Mouse (Mus musculus): ENCODE measurements around the gene Fads6. TPM values are rescaled to one million over a fixed set of nuclear protein-coding genes. Genes with fewer than 3 reads are reported as not detected.

Fads6 gene
- polyA plus RNA-seq, 1 experiment from 2014 or later: 1.9 TPM

GRCm38 (mm10) chr11:115269330-115270066 lies 28.0 kb downstream of the Fads6 start:
- Histone ChIP-seq H3K4me1 (ENCODE audit: control insufficient read depth, insufficient read depth, low read length) (peaks cover 5% of the 10 kb centered on the region), H3K4me3 (ENCODE audit: low read depth, low read length) (no peak overlapping the region), H3K27me3 (ENCODE audit: control insufficient read depth, insufficient read depth, low read length) (peaks cover 36% of the 10 kb centered on the region), H3K9ac (replicated peaks; ENCODE audit: low read depth, low read length) (no peak overlapping the region), H3K27ac (ENCODE audit: low read depth, low read length) (no peak overlapping the region), H3K36me3 (ENCODE audit: control insufficient read depth, insufficient read depth, low read length) (peaks cover 10% of the 10 kb centered on the region), H3K9me3 (ENCODE audit: control insufficient read depth, low read length) (no peaks in the 10 kb centered on the region), H3K4me2 (ENCODE audit: low read depth, low read length) (no peak overlapping the region)
- WGBS: 92% methylated on average over 27 of the region's 27 CpGs
- no peak for ATAC-seq (ENCODE audit: low read depth)

GRCm38 (mm10) chr11:115267958-115268357 lies 29.5 kb downstream of the Fads6 start:
- no peak for ATAC-seq (ENCODE audit: low read depth)
- Histone ChIP-seq H3K4me2 (ENCODE audit: low read depth, low read length) (no peak overlapping the region), H3K27ac (ENCODE audit: low read depth, low read length) (no peak overlapping the region), H3K36me3 (ENCODE audit: control insufficient read depth, insufficient read depth, low read length) (peaks cover 10% of the 10 kb centered on the region), H3K9ac (replicated peaks; ENCODE audit: low read depth, low read length) (no peak overlapping the region), H3K27me3 (ENCODE audit: control insufficient read depth, insufficient read depth, low read length) (peaks cover 39% of the 10 kb centered on the region), H3K4me1 (ENCODE audit: control insufficient read depth, insufficient read depth, low read length) (peaks cover 5% of the 10 kb centered on the region), H3K9me3 (ENCODE audit: control insufficient read depth, low read length) (no peaks in the 10 kb centered on the region), H3K4me3 (ENCODE audit: low read depth, low read length) (no peak overlapping the region)
- WGBS: 77% methylated on average over 11 of the region's 11 CpGs

GRCm38 (mm10) chr11:115267061-115267883 lies 30.2 kb downstream of the Fads6 start, which contains the start of gene Grin2c:
TSS of gene Grin2c (minus strand) at chr11:115267243.
- Histone ChIP-seq H3K4me1 (ENCODE audit: control insufficient read depth, insufficient read depth, low read length) (peaks cover 5% of the 10 kb centered on the region), H3K4me3 (ENCODE audit: low read depth, low read length) (peak within 1 kb of the TSS; percentile 25), H3K27me3 (ENCODE audit: control insufficient read depth, insufficient read depth, low read length) (peaks cover 39% of the 10 kb centered on the region), H3K27ac (ENCODE audit: low read depth, low read length) (no peak within 1 kb of the TSS), H3K9ac (replicated peaks; ENCODE audit: low read depth, low read length) (no peak within 1 kb of the TSS; the same call in 1 of the 2 replicates), H3K4me2 (ENCODE audit: low read depth, low read length) (peak within 1 kb of the TSS; percentile 45), H3K9me3 (ENCODE audit: control insufficient read depth, low read length) (no peaks in the 10 kb centered on the region), H3K36me3 (ENCODE audit: control insufficient read depth, insufficient read depth, low read length) (peaks cover 10% of the 10 kb centered on the region)
- ATAC-seq (ENCODE audit: low read depth): no peak
- WGBS: 9% methylated on average over 34 of the region's 50 CpGs

- WGBS: 2% methylated on average over 22 of the region's 22 CpGs
- peak overlapping the region; percentile 45 for H3K4me2 ChIP-seq (ENCODE audit: low read depth, low read length)
- no peaks in the 10 kb centered on the region for H3K9me3 ChIP-seq (ENCODE audit: control insufficient read depth, low read length)
- no peak for ATAC-seq (ENCODE audit: low read depth)
- no peak overlapping the region for H3K27ac ChIP-seq (ENCODE audit: low read depth, low read length)
- peaks cover 10% of the 10 kb centered on the region for H3K36me3 ChIP-seq (ENCODE audit: control insufficient read depth, insufficient read depth, low read length)
- no peak overlapping the region for H3K9ac ChIP-seq (replicated peaks; ENCODE audit: low read depth, low read length)
- H3K4me3 ChIP-seq (ENCODE audit: low read depth, low read length): peak overlapping the region; percentile 25; the same call in 1 of the 2 replicates
- H3K4me1 ChIP-seq (ENCODE audit: control insufficient read depth, insufficient read depth, low read length): peaks cover 5% of the 10 kb centered on the region
- H3K27me3 ChIP-seq (ENCODE audit: control insufficient read depth, insufficient read depth, low read length): peaks cover 45% of the 10 kb centered on the region
Measured at GRCm38 (mm10) chr11:115266400-115266778, 31.1 kb downstream of the Fads6 start.

- peaks cover 45% of the 10 kb centered on the region for H3K27me3 ChIP-seq (ENCODE audit: control insufficient read depth, insufficient read depth, low read length)
- ATAC-seq (ENCODE audit: low read depth): no peak
- H3K4me1 ChIP-seq (ENCODE audit: control insufficient read depth, insufficient read depth, low read length): peaks cover 5% of the 10 kb centered on the region
- no peak overlapping the region for H3K4me2 ChIP-seq (ENCODE audit: low read depth, low read length)
- peaks cover 10% of the 10 kb centered on the region for H3K36me3 ChIP-seq (ENCODE audit: control insufficient read depth, insufficient read depth, low read length)
- no peak overlapping the region for H3K27ac ChIP-seq (ENCODE audit: low read depth, low read length)
- no peak overlapping the region for H3K4me3 ChIP-seq (ENCODE audit: low read depth, low read length)
- H3K9ac ChIP-seq (replicated peaks; ENCODE audit: low read depth, low read length): no peak overlapping the region
- WGBS: 5% methylated on average over 20 of the region's 20 CpGs
- no peaks in the 10 kb centered on the region for H3K9me3 ChIP-seq (ENCODE audit: control insufficient read depth, low read length)
Measured at GRCm38 (mm10) chr11:115265771-115266399, 31.6 kb downstream of the Fads6 start.

GRCm38 (mm10) chr11:115264862-115265668 lies 32.4 kb downstream of the Fads6 start:
- 4% methylated on average over 37 of the region's 39 CpGs for WGBS
- Histone ChIP-seq H3K4me3 (ENCODE audit: low read depth, low read length) (no peak overlapping the region), H3K27ac (ENCODE audit: low read depth, low read length) (no peak overlapping the region), H3K9me3 (ENCODE audit: control insufficient read depth, low read length) (no peaks in the 10 kb centered on the region), H3K36me3 (ENCODE audit: control insufficient read depth, insufficient read depth, low read length) (peaks cover 10% of the 10 kb centered on the region; the same call in 1 of the 2 replicates), H3K4me2 (ENCODE audit: low read depth, low read length) (peak overlapping the region; percentile 21), H3K4me1 (ENCODE audit: control insufficient read depth, insufficient read depth, low read length) (peaks cover 5% of the 10 kb centered on the region; the same call in 1 of the 2 replicates), H3K9ac (replicated peaks; ENCODE audit: low read depth, low read length) (no peak overlapping the region), H3K27me3 (ENCODE audit: control insufficient read depth, insufficient read depth, low read length) (peaks cover 45% of the 10 kb centered on the region)
- ATAC-seq (ENCODE audit: low read depth): no peak

GRCm38 (mm10) chr11:115264136-115264861 lies 33.2 kb downstream of the Fads6 start:
- no peak for ATAC-seq (ENCODE audit: low read depth)
- Histone ChIP-seq H3K36me3 (ENCODE audit: control insufficient read depth, insufficient read depth, low read length) (peaks cover 7% of the 10 kb centered on the region; the same call in 1 of the 2 replicates), H3K9ac (replicated peaks; ENCODE audit: low read depth, low read length) (no peak overlapping the region), H3K27me3 (ENCODE audit: control insufficient read depth, insufficient read depth, low read length) (peaks cover 48% of the 10 kb centered on the region), H3K27ac (ENCODE audit: low read depth, low read length) (no peak overlapping the region), H3K9me3 (ENCODE audit: control insufficient read depth, low read length) (no peaks in the 10 kb centered on the region), H3K4me3 (ENCODE audit: low read depth, low read length) (no peak overlapping the region), H3K4me2 (ENCODE audit: low read depth, low read length) (no peak overlapping the region), H3K4me1 (ENCODE audit: control insufficient read depth, insufficient read depth, low read length) (peaks cover 5% of the 10 kb centered on the region; the same call in 1 of the 2 replicates)
- WGBS: 73% methylated on average over 7 of the region's 7 CpGs

GRCm38 (mm10) chr11:115262954-115263353 lies 34.5 kb downstream of the Fads6 start:
- Histone ChIP-seq H3K9me3 (ENCODE audit: control insufficient read depth, low read length) (no peaks in the 10 kb centered on the region), H3K4me3 (ENCODE audit: low read depth, low read length) (no peak overlapping the region), H3K27me3 (ENCODE audit: control insufficient read depth, insufficient read depth, low read length) (peaks cover 46% of the 10 kb centered on the region), H3K4me2 (ENCODE audit: low read depth, low read length) (no peak overlapping the region), H3K9ac (replicated peaks; ENCODE audit: low read depth, low read length) (no peak overlapping the region), H3K4me1 (ENCODE audit: control insufficient read depth, insufficient read depth, low read length) (peaks cover 5% of the 10 kb centered on the region; the same call in 1 of the 2 replicates), H3K27ac (ENCODE audit: low read depth, low read length) (no peak overlapping the region), H3K36me3 (ENCODE audit: control insufficient read depth, insufficient read depth, low read length) (peaks cover under 1% of the 10 kb centered on the region; the same call in 1 of the 2 replicates)
- ATAC-seq (ENCODE audit: low read depth): no peak
- 82% methylated on average over 11 of the region's 11 CpGs for WGBS
